Mouse (Mus musculus) hindbrain, embryonic 14.5 days (tissue): ENCODE measurements around the gene Tspoap1. TPM values are rescaled to one million over a fixed set of nuclear protein-coding genes. Genes with fewer than 3 reads are reported as not detected.
A peak's percentile ranks its signal among the peaks of the same experiment; 100 is the strongest.

ENCODE experiments used
- ATAC-seq: fragments of 200-750 bp; cut with Nextera tagmentation; 2 replicates; pipeline ENCODE4 v1.8.0; 2017; ENCODE audit warnings: moderate number of reproducible peaks, mild to moderate bottlenecking, moderate TSS enrichment, moderate library complexity; ENCODE audit not compliant: low FRiP score
- DNase-seq: peaks from one replicate; pipeline ENCODE4 v3.0.0-alpha.2; 2015; ENCODE audit warnings: low spot score
- H3K27ac ChIP-seq: fragments of 300-500 bp; sonication (generic); 2 replicates; pipeline ENCODE4 v1.5.1; 2014; ENCODE audit warnings: mild to moderate bottlenecking, moderate library complexity
- H3K27me3 ChIP-seq: fragments of 300-500 bp; sonication (generic); 2 replicates; pipeline ENCODE4 v1.6.1; 2014; ENCODE audit warnings: mild to moderate bottlenecking, low read length, mixed read lengths; ENCODE audit not compliant: control insufficient read depth, insufficient read depth
- H3K36me3 ChIP-seq: fragments of 300-500 bp; sonication (generic); replicated peaks from 2 replicates; pipeline ENCODE4 v1.6.1; 2014; ENCODE audit not compliant: control insufficient read depth, insufficient read depth
- H3K4me1 ChIP-seq: fragments of 300-500 bp; sonication (generic); replicated peaks from 2 replicates; pipeline ENCODE4 v1.6.1; 2014; ENCODE audit warnings: antibody characterized with exemption, low read length, mixed read lengths; ENCODE audit not compliant: control insufficient read depth, insufficient read depth
- H3K4me2 ChIP-seq: fragments of 300-500 bp; sonication (generic); replicated peaks from 2 replicates; pipeline ENCODE4 v1.6.1; 2014; ENCODE audit warnings: mild to moderate bottlenecking, moderate library complexity
- H3K4me3 ChIP-seq: fragments of 300-500 bp; sonication (generic); replicated peaks from 2 replicates; pipeline ENCODE4 v1.5.1; 2014; ENCODE audit warnings: mild to moderate bottlenecking, low read length
- H3K9ac ChIP-seq: fragments of 300-500 bp; sonication (generic); 2 replicates; pipeline ENCODE4 v1.6.1; 2014
- H3K9me3 ChIP-seq: fragments of 300-500 bp; sonication (generic); 2 replicates; pipeline ENCODE4 v1.6.1; 2016; ENCODE audit warnings: low read length; ENCODE audit not compliant: control insufficient read depth
- WGBS: fragments of 180-500 bp; shearing (Covaris S2); extraction: QIAGEN DNeasy Blood & Tissue Kit; methylation state at CpG from one replicate; pipeline ENCODE4 v1.1.7; 2014; 5-methylcytosine and 5-hydroxymethylcytosine counted together
- polyA plus RNA-seq: library from polyadenylated mRNA; unstranded; fragments of >200 nt; fragmentation: Nextera tagmentation; extraction: Ambion mirVana; gene quantifications from 2 replicates; pipeline ENCODE4 v1.2.1, GENCODE M21; 2014

Gene Tspoap1
- polyA plus RNA-seq = 43.8 and 46.9 TPM in 2 replicates

DNA sequence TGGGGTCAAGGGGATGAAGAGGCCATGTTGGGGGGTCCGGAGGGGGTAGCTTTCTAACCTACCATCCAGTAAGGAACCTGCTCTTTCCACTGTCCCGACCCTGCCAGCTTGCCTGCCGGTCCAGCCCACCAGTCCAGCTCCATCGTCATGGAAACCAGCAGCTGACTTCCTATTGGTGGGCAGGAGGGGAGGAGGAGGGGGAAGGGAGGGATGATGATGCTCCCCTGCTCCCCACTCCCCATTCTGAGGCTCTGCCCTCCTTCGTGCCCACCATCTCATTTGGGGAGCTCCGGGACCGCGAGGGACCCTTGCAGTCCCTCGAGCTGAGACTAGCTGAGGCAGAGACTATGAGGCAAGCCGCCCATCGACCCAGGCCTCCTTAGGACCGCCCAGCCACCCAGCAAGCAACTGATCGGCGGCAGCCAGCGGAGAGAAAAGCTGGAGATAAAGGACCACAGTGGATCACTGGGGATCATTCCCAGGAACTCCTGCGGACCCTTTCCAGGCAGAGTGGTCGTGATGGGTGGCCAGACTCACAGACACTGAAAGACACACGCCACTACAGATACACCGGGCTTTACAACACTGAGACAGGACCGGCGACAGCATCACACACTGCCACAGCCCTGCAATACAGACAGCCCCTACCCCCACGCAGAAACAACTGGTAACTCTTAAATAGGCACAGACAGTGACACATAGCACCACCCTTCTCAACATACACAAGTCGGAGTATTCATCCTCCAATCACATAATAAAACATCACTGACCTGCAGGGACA is at the start of gene Tspoap1:
TSS of gene Tspoap1 (plus strand) at position 241 of the 781 bp plus-strand sequence.
- DNase-seq (peak; percentile 78), ATAC-seq (peak; percentile 82)
- Histone ChIP-seq H3K36me3 (no peaks in the 10 kb centered on the region), H3K4me3 (peak within 1 kb of the TSS; percentile 73), H3K27ac (peak within 1 kb of the TSS; percentile 89), H3K4me1 (peaks cover 41% of the 10 kb centered on the region), H3K27me3 (no peaks in the 10 kb centered on the region), H3K9me3 (no peaks in the 10 kb centered on the region), H3K4me2 (peak within 1 kb of the TSS; percentile 94), H3K9ac (peak within 1 kb of the TSS; percentile 71)
- WGBS = 5% methylated on average over 23 of the region's 23 CpGs

DNA sequence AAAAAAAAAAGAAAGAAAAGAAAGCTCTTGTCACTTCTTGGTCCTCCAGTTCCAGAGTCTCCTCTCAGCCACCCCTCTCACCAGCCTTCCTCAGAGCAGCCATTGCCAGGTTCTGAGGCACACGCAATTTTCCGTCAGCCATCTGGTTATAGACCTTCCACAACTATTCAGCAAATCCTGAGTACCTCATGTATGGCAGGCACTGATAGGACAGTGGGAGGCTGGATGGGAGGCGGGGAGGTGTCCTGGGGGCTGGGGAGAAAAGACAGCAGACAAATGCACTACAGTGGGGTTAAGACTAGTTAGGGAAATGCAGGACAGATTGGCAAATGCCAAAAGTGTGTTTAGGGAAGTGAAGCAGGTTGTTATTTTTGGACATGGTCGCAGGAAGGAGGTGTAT is 48.2 kb upstream of the Tspoap1 start:
- H3K27me3 ChIP-seq = peaks cover 8% of the 10 kb centered on the region; the same call in 1 of the 2 replicates
- ATAC-seq (no peak), DNase-seq (no peak)
- H3K4me3 ChIP-seq = no peak overlapping the region
- H3K4me1 ChIP-seq = 0 out of 2 replicates have a peak, but pooled peaks cover 8% of the 10 kb centered on the region
- H3K9ac ChIP-seq = no peak overlapping the region
- no peak overlapping the region for H3K4me2 ChIP-seq
- no peak overlapping the region for H3K27ac ChIP-seq
- no peaks in the 10 kb centered on the region for H3K36me3 ChIP-seq
- 85% methylated on average over 4 of the region's 4 CpGs for WGBS
- no peaks in the 10 kb centered on the region for H3K9me3 ChIP-seq

DNA sequence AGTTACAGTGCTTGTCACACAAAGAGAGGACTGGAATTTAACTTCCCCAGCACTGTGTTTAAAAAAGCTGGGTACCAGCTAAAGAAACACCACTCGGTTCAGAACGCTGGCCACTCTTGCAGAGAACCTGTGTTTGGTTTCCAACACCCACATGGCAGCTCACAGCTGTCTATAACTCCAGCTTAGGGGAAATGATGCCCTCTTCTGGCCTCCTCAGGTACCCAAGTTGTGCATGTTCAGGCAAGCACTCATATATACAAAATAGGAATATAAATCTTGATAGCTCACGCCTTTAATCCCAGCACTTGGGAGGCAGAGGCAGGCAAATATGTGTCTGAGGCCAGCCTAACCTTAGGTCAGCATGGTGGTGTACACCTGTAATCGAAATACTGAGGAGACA is 44.3 kb upstream of the Tspoap1 start:
- Histone ChIP-seq H3K9me3 (no peaks in the 10 kb centered on the region), H3K27ac (no peak overlapping the region), H3K36me3 (no peaks in the 10 kb centered on the region), H3K27me3 (no peaks in the 10 kb centered on the region), H3K4me3 (no peak overlapping the region), H3K4me2 (no peak overlapping the region), H3K4me1 (no peaks in the 10 kb centered on the region), H3K9ac (no peak overlapping the region)
- ATAC-seq (no peak), DNase-seq (no peak)
- 86% methylated on average over 4 of the region's 4 CpGs for WGBS

DNA sequence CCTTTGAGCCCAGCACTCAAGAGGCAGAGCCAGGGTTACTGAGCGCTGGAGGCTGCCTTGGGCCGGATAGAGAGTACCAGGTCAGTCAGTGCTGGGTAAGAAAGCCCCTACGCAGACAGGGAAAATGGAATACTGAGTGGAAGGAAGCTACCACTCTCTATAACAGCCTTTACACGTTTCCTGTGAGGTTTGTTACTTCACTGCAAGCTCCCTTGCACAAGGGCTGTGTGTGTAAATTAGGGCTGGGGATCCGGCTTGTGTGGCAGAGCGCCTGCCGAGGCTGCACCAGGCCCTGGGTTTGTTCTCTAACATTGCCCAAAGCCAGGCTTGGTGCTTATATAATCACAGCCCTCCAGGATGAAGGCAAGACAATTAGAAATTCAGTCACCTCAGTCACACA is 40.8 kb upstream of the Tspoap1 start:
- WGBS = 64% methylated on average over 7 of the region's 7 CpGs
- H3K27me3 ChIP-seq = no peaks in the 10 kb centered on the region
- ATAC-seq (no peak), DNase-seq (no peak)
- no peaks in the 10 kb centered on the region for H3K36me3 ChIP-seq
- no peak overlapping the region for H3K9ac ChIP-seq
- no peak overlapping the region for H3K4me2 ChIP-seq
- H3K4me1 ChIP-seq = no peaks in the 10 kb centered on the region
- no peak overlapping the region for H3K27ac ChIP-seq
- no peaks in the 10 kb centered on the region for H3K9me3 ChIP-seq
- no peak overlapping the region for H3K4me3 ChIP-seq

DNA sequence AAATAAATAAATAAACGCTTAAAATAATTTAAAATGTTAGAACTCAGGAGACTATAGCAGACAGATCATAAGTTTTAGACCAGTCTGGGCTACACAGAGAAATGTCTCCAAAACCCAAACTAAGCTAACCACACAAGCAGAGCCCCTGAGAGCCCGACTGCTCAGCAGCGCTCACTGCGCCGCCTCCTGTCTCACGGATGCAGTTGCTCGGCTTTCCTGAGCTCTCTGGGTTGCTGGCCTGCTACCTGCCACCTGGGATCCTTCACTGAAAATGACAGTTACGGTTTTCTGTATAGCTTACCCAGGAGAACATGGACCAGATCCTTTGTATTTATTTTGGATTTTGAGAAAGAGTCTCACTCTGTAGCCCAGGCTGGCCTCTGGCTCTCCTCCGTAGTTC is 40.0 kb upstream of the Tspoap1 start:
- WGBS = 48% methylated on average over 9 of the region's 9 CpGs
- ATAC-seq (no peak), DNase-seq (no peak)
- H3K27me3 ChIP-seq = no peaks in the 10 kb centered on the region
- no peaks in the 10 kb centered on the region for H3K36me3 ChIP-seq
- no peak overlapping the region for H3K4me3 ChIP-seq
- H3K4me1 ChIP-seq = no peaks in the 10 kb centered on the region
- H3K27ac ChIP-seq = no peak overlapping the region
- no peak overlapping the region for H3K4me2 ChIP-seq
- no peaks in the 10 kb centered on the region for H3K9me3 ChIP-seq
- H3K9ac ChIP-seq = no peak overlapping the region

DNA sequence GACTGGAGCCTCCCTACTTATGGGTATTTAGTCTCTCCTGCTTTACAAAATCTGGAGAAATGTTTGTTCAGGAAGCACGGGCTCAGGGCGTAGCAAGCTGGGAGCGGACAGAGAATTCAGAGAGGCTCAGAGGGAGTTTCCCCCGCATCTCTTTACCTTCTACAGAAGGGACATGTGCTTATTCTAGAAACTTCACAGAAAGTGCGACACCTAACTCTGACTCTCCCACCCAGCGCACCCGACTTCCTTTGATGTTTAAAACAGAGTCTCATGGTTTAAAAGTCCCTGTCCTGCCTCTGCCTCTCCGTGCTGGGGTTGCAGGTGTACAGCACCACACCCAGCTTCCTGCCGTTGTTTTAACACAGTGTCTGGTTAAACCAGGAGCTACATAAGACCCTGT is 39.5 kb upstream of the Tspoap1 start:
- 76% methylated on average over 9 of the region's 9 CpGs for WGBS
- no peak for DNase-seq
- H3K4me3 ChIP-seq = no peak overlapping the region

DNA sequence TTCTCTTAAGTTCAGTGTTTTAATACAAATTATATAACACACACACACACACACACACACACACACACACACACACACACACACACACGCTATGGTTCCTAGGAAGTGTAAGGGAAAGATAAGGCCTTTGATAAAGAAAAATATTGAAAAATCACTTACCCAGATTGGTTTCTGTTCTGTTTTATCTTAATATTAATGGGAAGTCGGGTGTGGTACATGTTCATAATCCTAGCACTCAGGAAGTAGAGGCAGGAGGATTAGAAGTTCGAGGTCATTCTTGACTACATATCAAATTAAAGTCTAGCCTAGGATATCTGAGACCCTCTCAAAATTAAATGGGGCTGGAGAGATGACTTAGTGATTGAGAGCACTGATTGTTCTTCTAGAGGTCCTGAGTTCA is 38.2 kb upstream of the Tspoap1 start:
- no peak overlapping the region for H3K4me2 ChIP-seq
- no peaks in the 10 kb centered on the region for H3K9me3 ChIP-seq
- WGBS = 85% methylated on average over 3 of the region's 3 CpGs
- no peak overlapping the region for H3K4me3 ChIP-seq
- no peaks in the 10 kb centered on the region for H3K36me3 ChIP-seq
- no peak for DNase-seq
- ATAC-seq = no peak
- H3K9ac ChIP-seq = no peak overlapping the region
- no peak overlapping the region for H3K27ac ChIP-seq
- no peaks in the 10 kb centered on the region for H3K27me3 ChIP-seq
- no peaks in the 10 kb centered on the region for H3K4me1 ChIP-seq

More for the DNA sequence above, 39.5 kb upstream of the Tspoap1 start:
- Histone ChIP-seq H3K27me3 (no peaks in the 10 kb centered on the region), H3K27ac (no peak overlapping the region), H3K36me3 (no peaks in the 10 kb centered on the region), H3K9me3 (no peaks in the 10 kb centered on the region), H3K4me1 (no peaks in the 10 kb centered on the region), H3K4me2 (no peak overlapping the region), H3K9ac (no peak overlapping the region)
- no peak for ATAC-seq

DNA sequence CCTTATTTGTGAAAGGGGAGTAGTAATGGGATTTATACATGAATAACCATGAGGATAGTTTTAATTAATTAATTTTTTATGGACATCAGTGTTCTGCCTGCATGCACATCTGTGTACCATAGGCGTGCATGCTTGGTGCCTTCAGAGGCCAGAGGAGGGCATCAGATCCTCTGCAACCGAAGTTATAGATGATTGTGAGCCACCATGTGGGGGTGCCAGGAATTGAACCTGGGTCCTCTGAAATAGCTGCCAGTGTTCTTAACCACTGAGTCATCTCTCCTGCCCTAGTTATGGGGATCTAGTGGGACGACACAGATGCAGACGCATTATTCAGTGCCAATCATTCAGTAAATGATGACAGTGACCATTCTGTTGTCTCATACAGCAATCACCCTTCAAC is 37.5 kb upstream of the Tspoap1 start:
- Histone ChIP-seq H3K27me3 (no peaks in the 10 kb centered on the region), H3K27ac (no peak overlapping the region), H3K4me1 (no peaks in the 10 kb centered on the region), H3K36me3 (no peaks in the 10 kb centered on the region), H3K9me3 (no peaks in the 10 kb centered on the region), H3K4me3 (no peak overlapping the region), H3K4me2 (no peak overlapping the region), H3K9ac (no peak overlapping the region)
- WGBS = 75% methylated on average over 4 of the region's 4 CpGs
- ATAC-seq = no peak
- DNase-seq = no peak

DNA sequence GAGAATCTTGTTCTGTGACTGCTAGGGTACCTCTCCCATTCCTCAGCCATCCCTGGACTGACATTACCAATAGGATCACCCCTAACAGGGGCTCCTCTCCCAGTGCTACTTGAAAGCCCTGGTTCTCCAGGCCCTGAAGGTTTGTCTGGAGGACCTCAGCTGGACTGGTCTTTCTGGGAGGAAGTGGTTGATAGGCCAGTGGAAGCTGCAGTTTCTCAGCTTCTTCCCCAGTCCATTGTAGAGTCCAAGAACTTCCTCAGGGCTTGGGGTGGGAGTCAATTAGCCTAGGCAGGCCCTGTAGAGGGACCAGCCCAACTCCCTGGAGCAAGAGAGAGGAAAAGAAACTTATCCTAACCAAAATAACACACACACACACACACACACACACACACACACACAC is 34.8 kb upstream of the Tspoap1 start:
- H3K9ac ChIP-seq = no peak overlapping the region
- H3K27ac ChIP-seq = no peak overlapping the region
- no peak overlapping the region for H3K4me3 ChIP-seq
- H3K4me1 ChIP-seq = no peaks in the 10 kb centered on the region
- no peaks in the 10 kb centered on the region for H3K27me3 ChIP-seq
- DNase-seq (no peak), ATAC-seq (no peak)
- no peak overlapping the region for H3K4me2 ChIP-seq
- H3K9me3 ChIP-seq = no peaks in the 10 kb centered on the region
- no peaks in the 10 kb centered on the region for H3K36me3 ChIP-seq
